Mouse (Mus musculus): ENCODE data around the gene Myadm. TPM values are rescaled to one million over a fixed set of nuclear protein-coding genes. Genes with fewer than 3 reads are reported as not detected.

The Myadm gene
- polyA plus RNA-seq (2015; fragmentation: Nextera tagmentation; extraction: Ambion mirVana): 40.4 and 46.4 TPM in 2 replicates

- Histone ChIP-seq H3K36me3 (peaks cover 9% of the 10 kb centered on the region; the same call in 1 of the 2 replicates), H3K9me3 (no peaks in the 10 kb centered on the region), H3K9ac (peak within 1 kb of the TSS; percentile 92), H3K27ac (replicated peaks) (peak within 1 kb of the TSS; percentile 83), H3K4me1 (replicated peaks) (peaks cover 40% of the 10 kb centered on the region), H3K4me3 (peak within 1 kb of the TSS; percentile 57), H3K27me3 (no peaks in the 10 kb centered on the region), H3K4me2 (peak within 1 kb of the TSS; percentile 72)
- ATAC-seq (ENCODE audit: low read depth): peak; percentile 48
- 1% methylated on average over 29 of the region's 30 CpGs for WGBS
These were observed at the start of gene Myadm, which contains the start of gene Prkcg for GRCm38 (mm10) chr7:3288976-3289970. Myadm (plus strand) TSS chr7:3289080. Prkcg (plus strand) TSS chr7:3289179.

- Histone ChIP-seq H3K27me3 (no peaks in the 10 kb centered on the region), H3K4me3 (no peak overlapping the region), H3K9me3 (no peaks in the 10 kb centered on the region), H3K9ac (no peak overlapping the region), H3K36me3 (no peaks in the 10 kb centered on the region), H3K4me2 (no peak overlapping the region), H3K27ac (replicated peaks) (no peak overlapping the region), H3K4me1 (replicated peaks) (no peaks in the 10 kb centered on the region)
- 77% methylated on average over 2 of the region's 2 CpGs for WGBS
- no peak for ATAC-seq (ENCODE audit: low read depth)
These were observed 49.7 kb upstream of the Myadm start for GRCm38 (mm10) chr7:3239193-3239592.

- WGBS: 67% methylated on average over 3 of the region's 3 CpGs
- ATAC-seq (ENCODE audit: low read depth): no peak
- no peak overlapping the region for H3K4me3 ChIP-seq
- no peak overlapping the region for H3K27ac ChIP-seq (replicated peaks)
- no peaks in the 10 kb centered on the region for H3K9me3 ChIP-seq
- H3K9ac ChIP-seq: no peak overlapping the region
- peaks cover 10% of the 10 kb centered on the region; the same call in 1 of the 2 replicates for H3K27me3 ChIP-seq
- H3K4me2 ChIP-seq: no peak overlapping the region
- H3K4me1 ChIP-seq (replicated peaks): no peaks in the 10 kb centered on the region
- H3K36me3 ChIP-seq: no peaks in the 10 kb centered on the region
These were observed 28.2 kb upstream of the Myadm start for GRCm38 (mm10) chr7:3260701-3261100.

- H3K9me3 ChIP-seq: no peaks in the 10 kb centered on the region
- H3K4me3 ChIP-seq: no peak overlapping the region
- H3K36me3 ChIP-seq: no peaks in the 10 kb centered on the region
- peaks cover 10% of the 10 kb centered on the region; the same call in 1 of the 2 replicates for H3K27me3 ChIP-seq
- no peak for ATAC-seq (ENCODE audit: low read depth)
- WGBS: 64% methylated on average over 4 of the region's 4 CpGs
- no peak overlapping the region for H3K27ac ChIP-seq (replicated peaks)
- H3K9ac ChIP-seq: no peak overlapping the region
- H3K4me1 ChIP-seq (replicated peaks): no peaks in the 10 kb centered on the region
- no peak overlapping the region for H3K4me2 ChIP-seq
These were observed 27.4 kb upstream of the Myadm start for GRCm38 (mm10) chr7:3261446-3261845.

- Histone ChIP-seq H3K36me3 (no peaks in the 10 kb centered on the region), H3K4me3 (no peak overlapping the region), H3K9me3 (no peaks in the 10 kb centered on the region), H3K4me1 (replicated peaks) (no peaks in the 10 kb centered on the region), H3K27me3 (peaks cover 10% of the 10 kb centered on the region; the same call in 1 of the 2 replicates), H3K9ac (no peak overlapping the region), H3K4me2 (no peak overlapping the region), H3K27ac (replicated peaks) (no peak overlapping the region)
- no peak for ATAC-seq (ENCODE audit: low read depth)
- WGBS: 40% methylated on average over 2 of the region's 2 CpGs
These were observed 26.1 kb upstream of the Myadm start for GRCm38 (mm10) chr7:3262789-3263188.

GRCm38 (mm10) chr7:3264390-3265022 lies 24.4 kb upstream of the Myadm start:
- Histone ChIP-seq H3K4me1 (replicated peaks) (no peaks in the 10 kb centered on the region), H3K27me3 (peaks cover 10% of the 10 kb centered on the region; the same call in 1 of the 2 replicates), H3K9me3 (no peaks in the 10 kb centered on the region), H3K4me2 (peak overlapping the region; percentile 24; the same call in 1 of the 2 replicates), H3K9ac (no peak overlapping the region), H3K36me3 (no peaks in the 10 kb centered on the region), H3K27ac (replicated peaks) (no peak overlapping the region), H3K4me3 (no peak overlapping the region)
- 42% methylated on average over 22 of the region's 22 CpGs for WGBS
- no peak for ATAC-seq (ENCODE audit: low read depth)

- no peak for ATAC-seq (ENCODE audit: low read depth)
- WGBS: 70% methylated on average over 6 of the region's 6 CpGs
- Histone ChIP-seq H3K9ac (no peak overlapping the region), H3K27ac (replicated peaks) (no peak overlapping the region), H3K27me3 (peaks cover 10% of the 10 kb centered on the region; the same call in 1 of the 2 replicates), H3K9me3 (no peaks in the 10 kb centered on the region), H3K4me3 (no peak overlapping the region), H3K4me1 (replicated peaks) (no peaks in the 10 kb centered on the region), H3K36me3 (no peaks in the 10 kb centered on the region), H3K4me2 (no peak overlapping the region)
These were observed 23.6 kb upstream of the Myadm start for GRCm38 (mm10) chr7:3265311-3265710.

GRCm38 (mm10) chr7:3267261-3267660 lies 21.6 kb upstream of the Myadm start:
- no peak for ATAC-seq (ENCODE audit: low read depth)
- Histone ChIP-seq H3K9me3 (no peaks in the 10 kb centered on the region), H3K4me3 (no peak overlapping the region), H3K4me2 (no peak overlapping the region), H3K9ac (no peak overlapping the region), H3K36me3 (no peaks in the 10 kb centered on the region), H3K27me3 (peaks cover 10% of the 10 kb centered on the region; the same call in 1 of the 2 replicates), H3K4me1 (replicated peaks) (no peaks in the 10 kb centered on the region), H3K27ac (replicated peaks) (no peak overlapping the region)
- 75% methylated on average over 3 of the region's 3 CpGs for WGBS

GRCm38 (mm10) chr7:3267888-3268287 lies 21.0 kb upstream of the Myadm start:
- ATAC-seq (ENCODE audit: low read depth): no peak
- Histone ChIP-seq H3K9ac (no peak overlapping the region), H3K4me3 (no peak overlapping the region), H3K27ac (replicated peaks) (no peak overlapping the region), H3K9me3 (no peaks in the 10 kb centered on the region), H3K27me3 (peaks cover 10% of the 10 kb centered on the region; the same call in 1 of the 2 replicates), H3K4me1 (replicated peaks) (no peaks in the 10 kb centered on the region), H3K4me2 (no peak overlapping the region), H3K36me3 (no peaks in the 10 kb centered on the region)
- WGBS: 62% methylated on average over 8 of the region's 8 CpGs

GRCm38 (mm10) chr7:3268291-3268690 lies 20.6 kb upstream of the Myadm start:
- no peaks in the 10 kb centered on the region for H3K36me3 ChIP-seq
- H3K9me3 ChIP-seq: no peaks in the 10 kb centered on the region
- peaks cover 10% of the 10 kb centered on the region; the same call in 1 of the 2 replicates for H3K27me3 ChIP-seq
- WGBS: 6% methylated on average over 3 of the region's 3 CpGs
- ATAC-seq (ENCODE audit: low read depth): no peak
- H3K27ac ChIP-seq (replicated peaks): no peak overlapping the region
- H3K4me2 ChIP-seq: no peak overlapping the region
- H3K4me1 ChIP-seq (replicated peaks): no peaks in the 10 kb centered on the region
- H3K9ac ChIP-seq: no peak overlapping the region
- H3K4me3 ChIP-seq: no peak overlapping the region

- ATAC-seq (ENCODE audit: low read depth): no peak
- no peaks in the 10 kb centered on the region for H3K4me1 ChIP-seq (replicated peaks)
- WGBS: 90% methylated on average over 9 of the region's 9 CpGs
- no peaks in the 10 kb centered on the region for H3K27me3 ChIP-seq
- H3K9ac ChIP-seq: no peak overlapping the region
- H3K27ac ChIP-seq (replicated peaks): no peak overlapping the region
- H3K9me3 ChIP-seq: no peaks in the 10 kb centered on the region
- H3K4me2 ChIP-seq: no peak overlapping the region
- H3K36me3 ChIP-seq: no peaks in the 10 kb centered on the region
- no peak overlapping the region for H3K4me3 ChIP-seq
These were observed 16.7 kb upstream of the Myadm start for GRCm38 (mm10) chr7:3272206-3272605.

Data from neural tube, embryonic 13.5 days (tissue).